ENCODE assay signal across 27 mouse cellular contexts in genomic region chr11:7010858-7011257, GRCm38 (mm10). TPM values are rescaled to one million over a fixed set of nuclear protein-coding genes. Genes with fewer than 3 reads are reported as not detected.
"Had no signal": no experiment of that assay in that cellular context is flagged by ENCODE, and none has a peak within 500 bp of the region (broad histone marks: within the 10 kb centered on the region; RNA-seq: fewer than 3 reads in every experiment).

No protein-coding gene starts in this region.

- H3K36me3 ChIP-seq: heart, embryonic 10.5 days; heart, embryonic 12.5 days; hindbrain, embryonic 10.5 days; hindbrain, embryonic 12.5 days; intestine, embryonic 15.5 days; limb, embryonic 10.5 days; limb, embryonic 12.5 days; liver, embryonic 13.5 days had no signal

- H3K27me3 ChIP-seq: heart, embryonic 12.5 days; hindbrain, embryonic 12.5 days; intestine, embryonic 15.5 days; limb, embryonic 12.5 days; liver, embryonic 13.5 days had no signal

- ATAC-seq: hindbrain, embryonic 16.5 days; inflammation-experienced regulatory T-cells, adult 6 months; intestine, embryonic 15.5 days; intestine, postnatal 0 days had no signal

- H3K4me2 ChIP-seq: heart, embryonic 12.5 days; hindbrain, embryonic 12.5 days; hindbrain, embryonic 14.5 days; intestine, embryonic 15.5 days; limb, embryonic 12.5 days; liver, embryonic 11.5 days; liver, embryonic 13.5 days had no signal

- H3K9ac ChIP-seq: heart, embryonic 12.5 days; hindbrain, embryonic 12.5 days; hindbrain, embryonic 14.5 days; intestine, embryonic 15.5 days; limb, embryonic 12.5 days; liver, embryonic 13.5 days had no signal

- H3K4me3 ChIP-seq: gastrocnemius, adult 2 months; heart, adult 2 months; heart, embryonic 10.5 days; heart, embryonic 12.5 days; hindbrain, embryonic 10.5 days; hindbrain, embryonic 12.5 days; intestine, embryonic 15.5 days; left cerebral cortex, adult 2 months; limb, embryonic 10.5 days; limb, embryonic 12.5 days; liver, embryonic 13.5 days had no signal

- H3K27ac ChIP-seq: gastrocnemius, adult 2 months; heart, adult 2 months; heart, embryonic 10.5 days; hindbrain, embryonic 10.5 days; hindbrain, embryonic 12.5 days; hindbrain, embryonic 14.5 days; intestine, embryonic 15.5 days; limb, embryonic 10.5 days; limb, embryonic 12.5 days; liver, embryonic 13.5 days had no signal

- H3K9me3 ChIP-seq: heart, embryonic 10.5 days; heart, embryonic 12.5 days; hindbrain, embryonic 10.5 days; hindbrain, embryonic 12.5 days; intestine, embryonic 15.5 days; limb, embryonic 10.5 days; limb, embryonic 12.5 days; liver, embryonic 13.5 days had no signal

- H3K4me1 ChIP-seq: heart, embryonic 10.5 days; heart, embryonic 12.5 days; hindbrain, embryonic 10.5 days; hindbrain, embryonic 12.5 days; intestine, embryonic 15.5 days; limb, embryonic 10.5 days; limb, embryonic 12.5 days; liver, embryonic 13.5 days had no signal

- DNase-seq: gastrocnemius, adult 2 months; gastrocnemius, postnatal 10 days; gastrocnemius, postnatal 25 days; heart, adult 2 months; heart, postnatal 10 days; heart, postnatal 4 days; kidney, adult 18-20 months; kidney, adult 8-10 months; kidney, postnatal 10 days; kidney, postnatal 25 days; kidney, postnatal 4 days; liver; liver, embryonic 13.5 days had no signal

RNA-seq across cellular contexts. Expression of gene Adcy1, which starts 52.4 kb away (rescaled TPM):
- total RNA-seq: granulocyte monocyte progenitor cell, adult 5-6 weeks had no signal
